Mouse (Mus musculus): Measurements from ENCODE around the gene Rpap1.
"Not testable (repeated sequence)": the region's sequence is repeated elsewhere in the genome, so short reads cannot be mapped to it uniquely, and the experiment has no call there.

The Rpap1 gene

DNA sequence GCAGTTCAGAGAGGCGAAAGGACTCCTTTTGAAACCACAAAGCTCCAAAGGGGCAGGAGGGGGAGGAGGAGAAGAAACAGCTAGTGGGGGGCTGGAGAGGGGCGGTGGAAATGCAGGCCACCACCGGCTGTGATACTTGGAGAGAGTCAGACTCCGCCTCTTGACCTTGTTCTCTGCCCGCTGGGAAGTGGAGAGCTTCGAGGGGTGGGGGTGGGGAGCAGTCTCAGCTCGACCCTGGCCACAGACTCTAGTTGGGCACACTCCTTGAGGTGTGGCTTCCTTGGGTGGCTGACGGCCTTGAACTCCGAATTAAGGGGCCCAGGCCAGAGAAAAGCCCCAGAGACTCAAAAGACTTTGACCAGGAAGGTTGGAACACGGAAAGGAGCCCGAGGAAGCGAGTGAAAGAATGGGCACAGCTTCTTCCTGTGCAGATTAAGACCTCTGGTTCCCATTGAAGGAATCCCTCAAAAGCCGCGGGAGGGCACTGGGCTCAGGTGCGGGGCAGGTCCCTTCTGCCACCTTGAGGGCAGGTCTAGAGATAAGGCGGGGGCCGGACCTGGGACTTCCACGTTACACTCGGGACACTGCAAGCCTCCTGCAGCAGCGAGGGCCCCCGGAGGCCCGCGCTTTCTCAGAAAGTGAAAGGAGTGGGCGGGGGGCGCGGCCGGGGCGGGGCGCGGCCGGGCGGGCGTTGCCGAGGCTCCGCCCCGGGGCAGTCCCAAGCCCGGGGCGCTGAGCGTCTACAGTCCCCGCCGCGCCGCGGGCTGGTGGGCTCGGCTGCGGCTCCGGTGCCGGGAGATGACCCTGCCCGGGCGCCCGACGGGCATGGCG, 45.5 kb downstream of the Rpap1 start, which contains the start of gene Itpka:
Itpka (plus strand) TSS at position 757 of the 831 bp plus-strand sequence.
- peak; percentile 73 for DNase-seq (ENCODE audit: low spot score)

DNA sequence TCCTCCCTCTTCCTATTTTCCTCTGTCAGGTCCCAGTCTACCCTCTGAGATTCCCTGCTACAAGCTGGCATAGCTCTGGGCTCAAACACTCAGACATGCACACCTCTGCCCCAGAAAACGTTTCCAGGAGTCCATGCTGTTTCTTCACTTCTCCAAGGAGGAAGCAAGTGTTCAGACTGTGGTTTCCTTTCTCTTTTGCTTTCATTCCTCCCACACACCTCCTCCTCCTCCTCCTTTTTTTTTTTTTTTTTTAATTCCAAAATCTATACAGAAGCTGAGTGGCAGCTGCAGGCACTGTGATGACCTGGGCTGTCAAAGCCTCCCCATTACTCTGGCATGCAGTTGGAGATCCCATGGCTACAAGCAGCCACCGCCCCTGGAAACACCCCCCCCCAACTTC, 46.8 kb downstream of the Rpap1 start:
- DNase-seq (ENCODE audit: low spot score), result no peak

DNA sequence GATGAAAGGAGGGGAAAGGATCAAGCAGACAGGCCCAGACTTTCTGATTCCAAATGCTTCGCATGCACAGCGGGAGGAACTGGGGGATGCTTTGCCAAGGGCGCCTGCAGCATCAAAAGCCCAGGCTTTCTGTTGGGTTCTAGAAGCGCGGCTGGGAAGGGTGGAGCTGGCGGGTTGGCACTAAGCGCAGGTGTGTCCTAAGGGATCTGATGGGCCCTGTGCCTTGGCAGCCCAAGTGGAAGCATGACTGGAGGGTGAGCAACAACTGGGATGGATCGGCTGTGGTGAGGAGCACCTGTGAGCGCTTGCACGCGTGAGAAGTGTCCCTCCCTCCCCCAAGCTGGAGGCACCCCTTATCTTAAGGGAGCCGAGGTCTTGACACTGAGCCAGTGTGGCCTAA, 50.2 kb downstream of the Rpap1 start:
- no peak for DNase-seq (ENCODE audit: low spot score)

- no peak for DNase-seq (ENCODE audit: low spot score)
These were observed 56.6 kb downstream of the Rpap1 start for GRCm38 (mm10) chr2:119730735-119731134.

DNA sequence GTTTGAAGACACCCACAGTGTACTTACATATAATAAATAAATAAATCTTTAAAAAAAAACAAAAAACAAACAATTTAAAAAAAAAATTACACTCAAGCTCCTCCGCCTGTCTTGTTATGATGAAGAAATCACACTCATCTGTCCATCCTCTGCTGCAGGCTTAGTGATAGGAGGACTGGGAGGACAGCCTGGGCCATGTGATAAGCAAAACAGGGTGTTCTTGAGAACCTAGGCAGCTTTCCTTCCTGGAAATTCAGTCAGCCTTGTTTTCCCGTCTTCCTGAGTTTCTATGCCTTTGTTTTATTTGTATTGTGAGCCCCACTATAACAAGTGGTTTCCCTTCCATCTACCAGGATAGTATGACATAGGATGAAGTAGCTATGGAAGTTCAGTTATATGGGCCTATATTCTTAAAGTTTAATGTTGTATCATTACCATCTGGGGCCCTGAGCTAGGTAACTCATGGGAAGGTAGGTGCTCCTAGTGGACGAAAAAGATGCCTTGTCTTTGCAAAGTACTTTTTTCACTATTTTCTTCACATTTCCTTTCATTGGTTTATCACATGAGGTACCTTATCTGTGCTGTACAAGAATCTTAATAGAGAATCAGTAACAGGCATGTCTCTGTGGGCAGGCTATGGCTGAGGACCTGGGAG, 59.4 kb downstream of the Rpap1 start:
- DNase-seq (ENCODE audit: low spot score), result no peak

DNA sequence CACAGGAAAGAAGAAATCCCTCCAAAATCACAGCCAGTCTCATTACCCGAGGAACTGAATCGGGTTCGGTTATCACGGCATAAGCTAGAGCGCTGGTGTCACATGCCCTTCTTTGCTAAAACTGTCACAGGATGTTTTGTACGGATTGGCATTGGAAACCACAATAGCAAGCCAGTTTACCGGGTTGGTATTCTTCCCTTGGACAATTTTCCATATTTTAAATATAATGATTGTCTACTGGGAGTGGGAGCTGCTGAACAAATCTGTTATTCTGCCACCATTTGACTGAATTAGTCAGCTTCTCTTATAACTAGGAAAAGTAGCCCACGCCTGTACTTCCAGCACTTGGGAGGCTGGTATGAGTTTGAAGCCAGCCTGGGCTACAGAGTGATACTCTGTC, 66.3 kb downstream of the Rpap1 start:
- DNase-seq (ENCODE audit: low spot score), result no peak

DNA sequence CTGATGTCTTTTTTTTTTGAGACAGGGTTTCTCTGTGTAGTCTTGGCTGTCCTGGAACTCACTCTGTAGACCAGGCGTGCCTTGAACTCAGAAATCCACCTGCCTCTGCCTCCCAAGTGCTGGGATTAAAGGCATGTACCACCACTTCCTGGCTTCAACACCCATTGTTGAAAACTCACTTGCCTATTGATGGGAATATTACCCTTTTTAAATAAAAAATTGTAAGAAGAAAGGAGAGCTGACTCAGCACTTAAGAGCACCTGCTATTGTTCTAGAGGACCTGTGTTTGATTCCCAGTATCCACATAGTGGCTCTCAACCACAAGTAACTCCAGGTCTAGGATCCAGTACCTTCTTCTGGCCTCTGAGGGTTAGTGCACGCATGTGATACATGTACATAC, 71.5 kb downstream of the Rpap1 start:
- DNase-seq (ENCODE audit: low spot score), result not testable (repeated sequence)
